Mouse (Mus musculus) testis, adult 2 months (tissue): Measurements from ENCODE around the gene Tbx10. TPM values are rescaled to one million over a fixed set of nuclear protein-coding genes. Genes with fewer than 3 reads are reported as not detected.

Experiments used
- H3K27ac ChIP-seq: fragments of 200-500 bp; 2 replicates; pipeline ENCODE4 v1.5.1; 2012; ENCODE audit warnings: low read depth, low read length; ENCODE audit not compliant: control insufficient read depth, insufficient read depth
- H3K27me3 ChIP-seq: fragments of 200-500 bp; 2 replicates; pipeline ENCODE4 v1.6.1; 2012; ENCODE audit warnings: mild to moderate bottlenecking, low read length, moderate library complexity; ENCODE audit not compliant: control insufficient read depth, insufficient read depth
- H3K36me3 ChIP-seq: fragments of 200-500 bp; 2 replicates; pipeline ENCODE4 v1.6.1; 2012; ENCODE audit warnings: mild to moderate bottlenecking, low read length; ENCODE audit not compliant: control insufficient read depth, insufficient read depth
- H3K4me1 ChIP-seq: fragments of 200-500 bp; 2 replicates; pipeline ENCODE4 v1.6.1; 2012; ENCODE audit warnings: low read length; ENCODE audit not compliant: control insufficient read depth, insufficient read depth
- H3K4me3 ChIP-seq: fragments of 200-500 bp; 2 replicates; pipeline ENCODE4 v1.5.1; 2012; ENCODE audit warnings: low read depth, mild to moderate bottlenecking, low read length, moderate library complexity, mixed read lengths; ENCODE audit not compliant: control insufficient read depth
- CTCF ChIP-seq: fragments of 200-500 bp; IDR thresholded peaks from 2 replicates; pipeline ENCODE4 v1.5.1; 2012; ENCODE audit warnings: low read depth, mild to moderate bottlenecking, inconsistent platforms, low read length, moderate library complexity; ENCODE audit not compliant: control insufficient read depth, insufficient read depth, insufficient replicate concordance
- POLR2A ChIP-seq: fragments of 200-500 bp; IDR thresholded peaks from 2 replicates; pipeline ENCODE4 v1.6.1; 2012; ENCODE audit warnings: low read depth, mild to moderate bottlenecking, inconsistent platforms, low read length, moderate library complexity; ENCODE audit not compliant: control insufficient read depth
- polyA plus RNA-seq: library from polyadenylated mRNA; depleted of rRNA; stranded (reverse); fragments of >200 nt; gene quantifications from 2 replicates; pipeline ENCODE4 v1.2.3, GENCODE M21; 2012

The Tbx10 gene
- polyA plus RNA-seq, 1 experiment, result 0.56 TPM

- H3K4me1 ChIP-seq, result peaks cover 8% of the 10 kb centered on the region
- no peak overlapping the region for H3K27ac ChIP-seq
- H3K36me3 ChIP-seq, result no peaks in the 10 kb centered on the region; the same call in none of the 2 replicates
Observed at GRCm38 (mm10) chr19:4005091-4005490, 12.5 kb downstream of the Tbx10 start.

DNA sequence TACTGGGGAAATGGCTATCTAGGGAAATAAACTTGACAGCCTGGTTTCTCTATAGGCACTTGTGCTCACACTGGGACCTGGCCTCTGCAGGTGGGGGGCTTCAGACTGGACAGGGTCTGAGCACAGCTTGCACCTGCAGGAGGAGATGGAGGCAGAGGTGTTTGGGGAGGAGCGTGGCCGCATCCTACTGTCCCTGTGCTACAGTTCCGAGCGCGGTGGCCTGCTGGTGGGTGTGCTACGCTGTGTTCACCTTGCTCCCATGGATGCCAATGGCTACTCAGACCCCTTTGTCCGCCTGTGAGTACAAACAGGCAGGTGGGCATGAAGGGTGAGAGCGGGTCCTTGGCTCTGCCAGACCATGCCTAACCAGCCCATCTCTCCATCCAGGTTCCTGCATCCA lies 13.4 kb downstream of the Tbx10 start:
- Histone ChIP-seq H3K4me1 (peaks cover 3% of the 10 kb centered on the region), H3K27ac (no peak overlapping the region), H3K36me3 (no peaks in the 10 kb centered on the region; the same call in none of the 2 replicates), H3K4me3 (no peak overlapping the region), H3K27me3 (no peaks in the 10 kb centered on the region)
- TF ChIP-seq CTCF, result no peak
- no peak for TF ChIP-seq POLR2A

More at GRCm38 (mm10) chr19:4005091-4005490, 12.5 kb downstream of the Tbx10 start:
- no peaks in the 10 kb centered on the region for H3K27me3 ChIP-seq
- no peak overlapping the region for H3K4me3 ChIP-seq
- TF ChIP-seq POLR2A, result no peak
- no peak for TF ChIP-seq CTCF

DNA sequence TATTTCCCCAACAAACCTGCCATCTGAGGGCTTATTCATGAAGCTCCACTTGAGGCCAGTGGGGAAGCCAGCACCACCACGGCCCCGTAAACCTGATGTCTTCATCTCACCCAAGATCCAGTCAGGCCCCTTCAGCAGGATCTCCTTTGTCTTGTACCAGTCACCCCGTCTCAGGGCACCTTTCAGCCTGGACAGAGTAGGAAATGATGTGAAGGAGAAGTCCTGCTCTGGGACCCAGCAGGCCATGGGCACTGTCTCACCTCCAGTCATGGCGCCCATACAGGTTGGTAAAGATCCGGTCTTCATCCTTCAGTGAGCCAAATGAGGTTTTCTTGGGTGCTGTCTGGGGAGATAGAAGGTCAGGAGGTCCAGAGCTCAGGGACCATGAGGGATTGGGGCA lies 18.5 kb downstream of the Tbx10 start:
- Histone ChIP-seq H3K4me3 (no peak overlapping the region), H3K27ac (no peak overlapping the region), H3K36me3 (no peaks in the 10 kb centered on the region; the same call in none of the 2 replicates), H3K4me1 (peaks cover 7% of the 10 kb centered on the region), H3K27me3 (no peaks in the 10 kb centered on the region)
- TF ChIP-seq POLR2A, result no peak
- no peak for TF ChIP-seq CTCF

- peak; percentile 77 for TF ChIP-seq POLR2A
- peak; percentile 28; the same call in 1 of the 2 replicates for TF ChIP-seq CTCF
- Histone ChIP-seq H3K27me3 (no peaks in the 10 kb centered on the region), H3K4me3 (peak within 1 kb of the TSS; percentile 89), H3K4me1 (peaks cover 7% of the 10 kb centered on the region), H3K27ac (peak within 1 kb of the TSS; percentile 25; the same call in 1 of the 2 replicates), H3K36me3 (no peaks in the 10 kb centered on the region; the same call in 1 of the 2 replicates)
Observed at GRCm38 (mm10) chr19:4012432-4013022, 20.0 kb downstream of the Tbx10 start, which contains the start of gene Ndufv1. TSS of gene Ndufv1 (minus strand) at chr19:4012806.

DNA sequence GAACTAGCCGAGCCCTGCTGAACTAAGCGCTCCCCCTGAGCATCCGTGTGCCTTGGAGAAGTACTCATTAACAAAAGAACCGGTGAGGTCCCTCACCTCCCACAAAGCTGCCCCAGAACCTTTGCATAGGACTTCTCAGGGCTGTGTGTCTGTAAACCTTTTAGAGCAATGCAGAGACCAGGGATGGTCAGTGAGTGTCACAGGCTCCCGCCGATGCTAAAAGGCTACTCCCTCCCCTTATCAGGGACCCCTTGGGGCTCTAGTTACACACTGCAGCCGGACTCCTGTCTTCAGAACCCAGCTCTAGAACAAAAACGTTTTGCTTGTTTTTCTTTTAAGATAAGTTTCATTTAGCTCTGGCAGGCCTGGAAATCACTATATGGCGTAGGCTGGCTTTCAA lies 20.5 kb downstream of the Tbx10 start:
- TF ChIP-seq POLR2A (no peak), CTCF (no peak)
- Histone ChIP-seq H3K36me3 (no peaks in the 10 kb centered on the region; the same call in 1 of the 2 replicates), H3K4me3 (peak overlapping the region; percentile 89), H3K4me1 (peaks cover 7% of the 10 kb centered on the region), H3K27ac (no peak overlapping the region), H3K27me3 (no peaks in the 10 kb centered on the region)

GRCm38 (mm10) chr19:4014802-4015201 lies 22.2 kb downstream of the Tbx10 start:
- H3K36me3 ChIP-seq, result no peaks in the 10 kb centered on the region
- H3K27ac ChIP-seq, result no peak overlapping the region
- no peaks in the 10 kb centered on the region for H3K27me3 ChIP-seq
- H3K4me1 ChIP-seq, result peaks cover 7% of the 10 kb centered on the region
- no peak overlapping the region for H3K4me3 ChIP-seq
- no peak for TF ChIP-seq CTCF
- no peak for TF ChIP-seq POLR2A

DNA sequence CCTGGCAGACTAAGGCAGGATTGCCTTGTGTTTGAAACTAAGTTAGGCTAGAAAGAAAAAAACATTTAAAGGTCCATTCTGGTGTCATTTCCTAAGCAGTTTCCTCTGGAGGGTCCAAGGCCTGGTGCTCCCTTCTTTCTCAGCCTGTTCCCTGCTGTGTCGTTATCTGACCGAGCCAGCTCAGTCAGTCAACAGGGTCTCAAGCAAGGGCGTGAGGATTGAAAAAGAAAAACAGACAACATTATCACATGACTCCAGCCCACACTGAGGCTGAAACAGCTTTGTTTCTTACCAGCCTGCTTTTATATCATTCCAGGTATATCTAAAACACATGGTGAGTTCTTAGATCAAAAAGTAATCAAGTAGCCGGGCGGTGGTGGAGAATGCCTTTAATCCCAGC lies 23.1 kb downstream of the Tbx10 start:
- Histone ChIP-seq H3K27ac (no peak overlapping the region), H3K4me1 (peaks cover 7% of the 10 kb centered on the region), H3K4me3 (no peak overlapping the region), H3K27me3 (no peaks in the 10 kb centered on the region), H3K36me3 (no peaks in the 10 kb centered on the region)
- TF ChIP-seq CTCF, result no peak
- no peak for TF ChIP-seq POLR2A
